Mouse (Mus musculus) small intestine, adult 2 months (tissue): ENCODE results near the gene Slco3a1.

Experiments
- CTCF ChIP-seq: fragments of 200-500 bp; IDR thresholded peaks from 2 replicates; pipeline ENCODE4 v1.5.1; 2012; ENCODE audit warnings: low read depth, mild to moderate bottlenecking, control low read depth, inconsistent platforms, low read length, moderate library complexity, mixed read lengths; ENCODE audit not compliant: insufficient replicate concordance, insufficient read length; ENCODE audit errors: extremely low read depth
- POLR2A ChIP-seq: fragments of 200-500 bp; IDR thresholded peaks from 2 replicates; pipeline ENCODE4 v1.6.1; 2012; ENCODE audit warnings: low read depth, mild to moderate bottlenecking, control low read depth, inconsistent platforms, low read length, moderate library complexity

DNA sequence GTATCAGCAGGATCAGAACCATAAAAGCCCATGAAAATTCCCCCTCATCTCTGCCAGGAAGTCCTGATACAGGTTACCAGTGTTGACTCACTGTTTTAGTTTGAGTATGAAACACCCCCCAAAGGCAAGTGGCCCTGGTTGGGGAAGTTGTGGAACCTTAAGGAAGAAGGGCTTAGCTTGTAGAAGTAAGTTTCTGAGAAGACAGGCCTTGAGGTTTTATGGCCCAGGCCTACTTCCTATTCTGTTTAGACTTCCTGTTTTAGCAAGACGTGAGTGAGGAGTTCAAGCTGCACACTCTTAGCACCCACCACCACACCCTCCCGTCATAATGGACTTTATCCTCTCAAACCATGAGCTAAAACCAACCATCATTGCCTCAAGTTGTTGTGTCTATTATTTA lies 57.4 kb downstream of the Slco3a1 start:
- TF ChIP-seq CTCF (no peak), POLR2A (no peak)
